Comparison of ENCODE assay signal across 8 mouse cellular contexts in the genomic region with DNA sequence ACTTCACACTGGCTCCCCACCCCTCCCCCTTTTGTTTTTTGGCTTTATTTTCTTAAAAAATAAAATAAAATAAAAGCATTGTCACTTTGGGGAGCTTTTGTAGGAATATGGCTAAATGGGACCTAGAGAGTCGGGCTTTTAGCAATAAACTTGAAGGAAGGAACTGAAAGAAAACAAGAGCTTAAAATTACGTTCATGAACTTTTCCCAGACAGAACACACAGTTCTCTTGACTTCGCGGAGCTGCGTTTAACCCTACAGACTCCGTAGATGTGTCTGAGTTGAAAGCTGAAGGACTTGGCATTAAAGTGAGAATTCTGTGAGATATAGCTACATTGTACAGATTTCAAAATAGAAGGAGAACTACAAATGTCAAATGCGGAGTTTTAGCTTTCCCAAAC.
A peak's percentile ranks its signal among the peaks of the same experiment; 100 is the strongest.
DNase-seq lines count a peak whose midpoint lies in the region; ATAC-seq and TF ChIP-seq lines count a peak whose summit lies in the region.

No protein-coding gene starts in this region.

- TF ChIP-seq CTCF in small intestine, adult 2 months (IDR thresholded peaks at IDR 0.05; ENCODE audit: extremely low read depth, insufficient read length, insufficient replicate concordance, low read depth, low read length), result no peak

- 71% methylated on average over 7 of the region's 7 CpGs for WGBS in heart, embryonic 11.5 days (ENCODE audit: insufficient replicate concordance)
- WGBS in lung, embryonic 15.5 days, result 24% methylated on average over 7 of the region's 7 CpGs
- 50% methylated on average over 7 of the region's 7 CpGs for WGBS in hindbrain, embryonic 16.5 days
- 72% methylated on average over 7 of the region's 7 CpGs for WGBS in small intestine, adult 2 months

- no peak overlapping the region for H3K4me3 ChIP-seq in heart, embryonic 11.5 days (ENCODE audit: low read depth, low read length)
- peak overlapping the region; percentile 34 for H3K4me3 ChIP-seq in lung, embryonic 15.5 days
- peak overlapping the region; percentile 35 for H3K4me3 ChIP-seq in hindbrain, embryonic 16.5 days (ENCODE audit: low read length)
- H3K4me3 ChIP-seq in small intestine, adult 2 months (ENCODE audit: low read depth, low read length), result no peak overlapping the region

- TF ChIP-seq POLR2A in small intestine, adult 2 months (IDR thresholded peaks at IDR 0.05; ENCODE audit: low read depth, low read length), result no peak

- intact Hi-C loops in heart, postnatal 14 days (cut with DNase I), result loop anchor here (2.0 to 5.0 kb wide), 3 partner anchors 91 to 453 kb away; partner anchors contain the start of gene E130114P18Rik

- ATAC-seq in heart, embryonic 11.5 days (replicated peaks; ENCODE audit: insufficient number of reproducible peaks, low FRiP score, low TSS enrichment), result no peak
- no peak for ATAC-seq in lung, embryonic 15.5 days (ENCODE audit: borderline replicate concordance, extremely low read depth, low FRiP score, low TSS enrichment)
- ATAC-seq in hindbrain, embryonic 16.5 days, result no peak
- no peak for ATAC-seq in cerebellum, adult (ENCODE audit: insufficient number of reproducible peaks, low FRiP score, low TSS enrichment)

- no peaks in the 10 kb centered on the region for H3K27me3 ChIP-seq in heart, embryonic 11.5 days (ENCODE audit: control insufficient read depth, insufficient read depth, low read length)
- H3K27me3 ChIP-seq in lung, embryonic 15.5 days, result no peaks in the 10 kb centered on the region
- no peaks in the 10 kb centered on the region for H3K27me3 ChIP-seq in hindbrain, embryonic 16.5 days (replicated peaks; ENCODE audit: control insufficient read depth, insufficient read depth, low read length)
- H3K27me3 ChIP-seq in small intestine, adult 2 months (ENCODE audit: control insufficient read depth, insufficient read depth, low read length), result no peaks in the 10 kb centered on the region

- H3K4me2 ChIP-seq in heart, embryonic 11.5 days, result peak overlapping the region; percentile 35
- peak overlapping the region; percentile 59 for H3K4me2 ChIP-seq in lung, embryonic 15.5 days
- H3K4me2 ChIP-seq in hindbrain, embryonic 16.5 days (ENCODE audit: low read length), result peak overlapping the region; percentile 58

- H3K4me1 ChIP-seq in heart, embryonic 11.5 days (ENCODE audit: control insufficient read depth, insufficient read depth, low read length), result peaks cover 18% of the 10 kb centered on the region
- H3K4me1 ChIP-seq in lung, embryonic 15.5 days, result peaks cover 56% of the 10 kb centered on the region
- H3K4me1 ChIP-seq in hindbrain, embryonic 16.5 days (ENCODE audit: control insufficient read depth, insufficient read depth, low read depth, low read length), result peaks cover 24% of the 10 kb centered on the region
- peaks cover 2% of the 10 kb centered on the region; the same call in 1 of the 2 replicates for H3K4me1 ChIP-seq in small intestine, adult 2 months (ENCODE audit: control insufficient read depth, insufficient read depth, insufficient read length, low read length)

- no peak for DNase-seq in heart, postnatal 14 days
- no peak for DNase-seq in lung, postnatal 10 days
- no peak for DNase-seq in adrenal gland, adult 2 months

- no peak overlapping the region for H3K9ac ChIP-seq in heart, embryonic 11.5 days (ENCODE audit: low read depth, low read length)
- H3K9ac ChIP-seq in lung, embryonic 15.5 days, result peak overlapping the region; percentile 29
- no peak overlapping the region for H3K9ac ChIP-seq in hindbrain, embryonic 16.5 days (ENCODE audit: low read depth, low read length)

- H3K36me3 ChIP-seq in heart, embryonic 11.5 days (ENCODE audit: control insufficient read depth, insufficient read depth, low read length), result no peaks in the 10 kb centered on the region
- no peaks in the 10 kb centered on the region for H3K36me3 ChIP-seq in lung, embryonic 15.5 days
- H3K36me3 ChIP-seq in hindbrain, embryonic 16.5 days (ENCODE audit: control insufficient read depth, insufficient read depth, low read length), result no peaks in the 10 kb centered on the region
- no peaks in the 10 kb centered on the region for H3K36me3 ChIP-seq in small intestine, adult 2 months (ENCODE audit: control insufficient read depth, insufficient read depth, low read length)

- no peaks in the 10 kb centered on the region for H3K9me3 ChIP-seq in heart, embryonic 11.5 days (replicated peaks; ENCODE audit: control insufficient read depth, low read length)
- no peaks in the 10 kb centered on the region for H3K9me3 ChIP-seq in lung, embryonic 15.5 days
- no peaks in the 10 kb centered on the region for H3K9me3 ChIP-seq in hindbrain, embryonic 16.5 days (ENCODE audit: control insufficient read depth, low read length)

- H3K27ac ChIP-seq in heart, embryonic 11.5 days (ENCODE audit: low read depth, low read length), result peak overlapping the region; percentile 82; the same call in 1 of the 2 replicates
- peak overlapping the region; percentile 95 for H3K27ac ChIP-seq in lung, embryonic 15.5 days
- H3K27ac ChIP-seq in hindbrain, embryonic 16.5 days (ENCODE audit: low read depth, low read length), result peak overlapping the region; percentile 87
- peak overlapping the region; percentile 85 for H3K27ac ChIP-seq in small intestine, adult 2 months (ENCODE audit: insufficient read depth, low read depth, low read length)

Comparison
In these comparisons a context has a peak if more than half of its experiments do, and no peak if none do; other contexts are left out.
1. H3K4me3 ChIP-seq: peak in lung, embryonic 15.5 days (single experiment) and hindbrain, embryonic 16.5 days (single experiment); none in heart, embryonic 11.5 days (single experiment) and small intestine, adult 2 months (single experiment).
2. Peak in every context shown above with its lines, with median percentiles within 50 percentile points of each other: H3K27ac ChIP-seq and H3K4me2 ChIP-seq.